12 mouse cellular contexts compared by ENCODE assay signal in genomic region chr5:97016842-97017577, GRCm38 (mm10). TPM values are rescaled to one million over a fixed set of nuclear protein-coding genes. Genes with fewer than 3 reads are reported as not detected.
DNase-seq lines count a peak whose midpoint lies in the region; ATAC-seq and TF ChIP-seq lines count a peak whose summit lies in the region.
"Had no signal": no experiment of that assay in that cellular context is flagged by ENCODE, and none has a peak within 500 bp of the region (broad histone marks: within the 10 kb centered on the region; RNA-seq: fewer than 3 reads in every experiment).

No protein-coding gene starts in this region.

- H3K27ac ChIP-seq in layer of hippocampus, adult 2 months: peak overlapping the region; percentile 54
- peak overlapping the region; percentile 17; the same call in 1 of the 2 replicates for H3K27ac ChIP-seq in forebrain, embryonic 14.5 days (ENCODE audit: low read depth, low read length)
- H3K27ac ChIP-seq in liver, embryonic 15.5 days (replicated peaks): peak overlapping the region; percentile 1; the same call in 1 of the 2 replicates

- TF ChIP-seq CTCF in layer of hippocampus, adult 2 months (conservative IDR thresholded peaks at IDR 0.05): no peak

- H3K4me1 ChIP-seq in forebrain, embryonic 14.5 days (ENCODE audit: control insufficient read depth, insufficient read depth, low read length): peaks cover 17% of the 10 kb centered on the region; the same call in 1 of the 2 replicates
- H3K4me1 ChIP-seq in liver, embryonic 15.5 days (replicated peaks): peaks cover 86% of the 10 kb centered on the region

- no peaks in the 10 kb centered on the region for H3K9me3 ChIP-seq in forebrain, embryonic 14.5 days (replicated peaks; ENCODE audit: control insufficient read depth, low read length)
- H3K9me3 ChIP-seq in liver, embryonic 15.5 days (replicated peaks): no peaks in the 10 kb centered on the region

- H3K27me3 ChIP-seq in forebrain, embryonic 14.5 days (replicated peaks; ENCODE audit: control insufficient read depth, insufficient read depth, low read length): no peaks in the 10 kb centered on the region
- no peaks in the 10 kb centered on the region for H3K27me3 ChIP-seq in liver, embryonic 15.5 days

- no peaks in the 10 kb centered on the region for H3K36me3 ChIP-seq in forebrain, embryonic 14.5 days (ENCODE audit: control insufficient read depth, insufficient read depth, low read length)
- peaks cover 18% of the 10 kb centered on the region; the same call in 1 of the 2 replicates for H3K36me3 ChIP-seq in liver, embryonic 15.5 days (replicated peaks)

- DNase-seq in layer of hippocampus, adult 2 months (ENCODE audit: low spot score in 2 of 2): no peak
- no peak for DNase-seq in layer of hippocampus, postnatal 25 days (ENCODE audit: extremely low spot score in 1 of 2, low spot score in 1 of 2)
- peak; percentile 21 for DNase-seq in Muller cell, postnatal 12 days (ENCODE audit: inconsistent ontology term)
- peak; percentile 39 for DNase-seq in forebrain, embryonic 14.5 days (ENCODE audit: low spot score)
- no peak for DNase-seq in thymus, postnatal 36 days
- DNase-seq in lung, postnatal 25 days (ENCODE audit: low spot score): no peak
- DNase-seq: adrenal gland, postnatal 25 days; kidney, postnatal 4 days had no signal

- H3K4me2 ChIP-seq in forebrain, embryonic 14.5 days (ENCODE audit: low read length): no peak overlapping the region
- no peak overlapping the region for H3K4me2 ChIP-seq in liver, embryonic 15.5 days

- H3K4me3 ChIP-seq in layer of hippocampus, adult 2 months: no peak overlapping the region
- no peak overlapping the region for H3K4me3 ChIP-seq in forebrain, embryonic 14.5 days (ENCODE audit: low read depth, low read length)
- H3K4me3 ChIP-seq in liver, embryonic 15.5 days (replicated peaks): no peak overlapping the region
- H3K4me3 ChIP-seq: erythroblast, embryonic 14.5 days; myocyte had no signal

- no peak overlapping the region for H3K9ac ChIP-seq in forebrain, embryonic 14.5 days (ENCODE audit: low read length)
- H3K9ac ChIP-seq in liver, embryonic 15.5 days: no peak overlapping the region

- 83% methylated on average over 9 of the region's 9 CpGs for WGBS in forebrain, embryonic 14.5 days
- 74% methylated on average over 9 of the region's 9 CpGs for WGBS in liver, embryonic 15.5 days (ENCODE audit: insufficient replicate concordance)

- ATAC-seq in forebrain, embryonic 14.5 days: no peak
- no peak for ATAC-seq in liver, embryonic 15.5 days (ENCODE audit: insufficient read depth)
- ATAC-seq: intestine, embryonic 16.5 days had no signal

RNA-seq across cellular contexts. Expression of gene Bmp2k, which starts 19.5 kb away (rescaled TPM):
- 10 to 100 TPM; 12.3 to 13.2 TPM for total RNA-seq in layer of hippocampus, adult 2 months (2021)
- 10 to 100 TPM; 13.1 TPM for total RNA-seq in layer of hippocampus, postnatal 25 days (2021)
- 7.1 and 8.1 TPM in 2 replicates for polyA plus RNA-seq in forebrain, embryonic 14.5 days (2014; fragmentation: Nextera tagmentation; extraction: Ambion mirVana)
- 31.1 and 31.3 TPM in 2 replicates for polyA plus RNA-seq in liver, embryonic 15.5 days (2015; fragmentation: Nextera tagmentation; extraction: Ambion mirVana)

Comparison
In these comparisons a context has a peak if more than half of its experiments do, and no peak if none do; other contexts are left out.
1. DNase-seq: peak in Muller cell, postnatal 12 days (single experiment) and forebrain, embryonic 14.5 days (single experiment); none in layer of hippocampus, adult 2 months (0 of 2), layer of hippocampus, postnatal 25 days (0 of 2), thymus, postnatal 36 days (0 of 2) and lung, postnatal 25 days (single experiment).
2. H3K27ac ChIP-seq: peak in every context shown above with its lines; median percentile 54 in layer of hippocampus, adult 2 months; 17 in forebrain, embryonic 14.5 days; 1 in liver, embryonic 15.5 days.